Mouse (Mus musculus): Measurements from ENCODE around the gene Gm42906. TPM values are rescaled to one million over a fixed set of nuclear protein-coding genes. Genes with fewer than 3 reads are reported as not detected.
A peak's percentile ranks its signal among the peaks of the same experiment; 100 is the strongest.

The Gm42906 gene
- polyA plus RNA-seq, 1 experiment from 2014 or later: not detected

DNA sequence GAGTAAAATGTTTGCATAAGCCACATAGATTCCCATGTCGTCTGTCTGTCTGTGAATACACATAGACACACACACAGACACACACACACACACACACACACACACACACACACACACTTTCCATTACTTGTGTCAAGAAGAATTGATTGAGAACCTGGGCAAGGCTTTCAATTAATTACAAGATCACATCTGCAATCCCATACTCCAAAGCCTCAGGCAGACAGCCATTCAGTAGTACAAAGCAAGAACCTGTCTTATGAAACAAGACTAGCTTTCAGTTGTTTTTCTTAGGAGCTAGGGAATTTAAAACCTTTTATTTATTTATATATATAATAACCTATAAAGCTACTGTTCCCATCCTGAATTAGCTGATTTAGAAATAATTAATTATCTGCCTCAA is 78.3 kb downstream of the Gm42906 start:
- H3K4me2 ChIP-seq (replicated peaks; ENCODE audit: low read depth, low read length): no peak overlapping the region
- no peaks in the 10 kb centered on the region for H3K36me3 ChIP-seq (ENCODE audit: control insufficient read depth, insufficient read depth, low read length)
- no peaks in the 10 kb centered on the region for H3K27me3 ChIP-seq (ENCODE audit: control insufficient read depth, insufficient read depth, low read length)
- no peak overlapping the region for H3K9ac ChIP-seq (ENCODE audit: low read depth, low read length)
- 96% methylated on average over 1 of the region's 1 CpGs for WGBS
- no peaks in the 10 kb centered on the region for H3K4me1 ChIP-seq (replicated peaks; ENCODE audit: control insufficient read depth, insufficient read depth, low read length)
- ATAC-seq (ENCODE audit: low FRiP score) (no peak), DNase-seq (ENCODE audit: low spot score) (no peak)
- H3K9me3 ChIP-seq (ENCODE audit: control insufficient read depth, low read length): no peaks in the 10 kb centered on the region
- no peak overlapping the region for H3K4me3 ChIP-seq (ENCODE audit: low read depth, low read length)
- no peak overlapping the region for H3K27ac ChIP-seq (ENCODE audit: low read depth, low read length)

- H3K27me3 ChIP-seq (ENCODE audit: control insufficient read depth, insufficient read depth, low read length): no peaks in the 10 kb centered on the region
- H3K27ac ChIP-seq (ENCODE audit: low read depth, low read length): no peak overlapping the region
- no peak overlapping the region for H3K4me3 ChIP-seq (ENCODE audit: low read depth, low read length)
- ATAC-seq (ENCODE audit: low FRiP score) (no peak), DNase-seq (ENCODE audit: low spot score) (no peak)
- H3K9me3 ChIP-seq (ENCODE audit: control insufficient read depth, low read length): no peaks in the 10 kb centered on the region
- H3K4me1 ChIP-seq (replicated peaks; ENCODE audit: control insufficient read depth, insufficient read depth, low read length): no peaks in the 10 kb centered on the region
- no peaks in the 10 kb centered on the region for H3K36me3 ChIP-seq (ENCODE audit: control insufficient read depth, insufficient read depth, low read length)
- H3K9ac ChIP-seq (ENCODE audit: low read depth, low read length): no peak overlapping the region
- WGBS: 77% methylated on average over 3 of the region's 3 CpGs
- no peak overlapping the region for H3K4me2 ChIP-seq (replicated peaks; ENCODE audit: low read depth, low read length)
Measured at GRCm38 (mm10) chr5:151348418-151348817, 79.5 kb downstream of the Gm42906 start.

GRCm38 (mm10) chr5:151346626-151347025 is 81.3 kb downstream of the Gm42906 start:
- H3K9ac ChIP-seq (ENCODE audit: low read depth, low read length): no peak overlapping the region
- no peaks in the 10 kb centered on the region for H3K27me3 ChIP-seq (ENCODE audit: control insufficient read depth, insufficient read depth, low read length)
- DNase-seq (ENCODE audit: low spot score) (no peak), ATAC-seq (ENCODE audit: low FRiP score) (no peak)
- no peaks in the 10 kb centered on the region for H3K4me1 ChIP-seq (replicated peaks; ENCODE audit: control insufficient read depth, insufficient read depth, low read length)
- H3K9me3 ChIP-seq (ENCODE audit: control insufficient read depth, low read length): no peaks in the 10 kb centered on the region
- no peak overlapping the region for H3K4me2 ChIP-seq (replicated peaks; ENCODE audit: low read depth, low read length)
- WGBS: 92% methylated on average over 8 of the region's 8 CpGs
- H3K27ac ChIP-seq (ENCODE audit: low read depth, low read length): no peak overlapping the region
- H3K4me3 ChIP-seq (ENCODE audit: low read depth, low read length): no peak overlapping the region
- H3K36me3 ChIP-seq (ENCODE audit: control insufficient read depth, insufficient read depth, low read length): no peaks in the 10 kb centered on the region

- Histone ChIP-seq H3K9me3 (ENCODE audit: control insufficient read depth, low read length) (no peaks in the 10 kb centered on the region), H3K4me2 (replicated peaks; ENCODE audit: low read depth, low read length) (no peak overlapping the region), H3K27ac (ENCODE audit: low read depth, low read length) (no peak overlapping the region), H3K27me3 (ENCODE audit: control insufficient read depth, insufficient read depth, low read length) (no peaks in the 10 kb centered on the region), H3K4me3 (ENCODE audit: low read depth, low read length) (no peak overlapping the region), H3K4me1 (replicated peaks; ENCODE audit: control insufficient read depth, insufficient read depth, low read length) (no peaks in the 10 kb centered on the region), H3K9ac (ENCODE audit: low read depth, low read length) (no peak overlapping the region), H3K36me3 (ENCODE audit: control insufficient read depth, insufficient read depth, low read length) (no peaks in the 10 kb centered on the region)
- 83% methylated on average over 4 of the region's 4 CpGs for WGBS
- DNase-seq (ENCODE audit: low spot score) (no peak), ATAC-seq (ENCODE audit: low FRiP score) (no peak)
Measured at GRCm38 (mm10) chr5:151344737-151345136, 83.2 kb downstream of the Gm42906 start.

DNA sequence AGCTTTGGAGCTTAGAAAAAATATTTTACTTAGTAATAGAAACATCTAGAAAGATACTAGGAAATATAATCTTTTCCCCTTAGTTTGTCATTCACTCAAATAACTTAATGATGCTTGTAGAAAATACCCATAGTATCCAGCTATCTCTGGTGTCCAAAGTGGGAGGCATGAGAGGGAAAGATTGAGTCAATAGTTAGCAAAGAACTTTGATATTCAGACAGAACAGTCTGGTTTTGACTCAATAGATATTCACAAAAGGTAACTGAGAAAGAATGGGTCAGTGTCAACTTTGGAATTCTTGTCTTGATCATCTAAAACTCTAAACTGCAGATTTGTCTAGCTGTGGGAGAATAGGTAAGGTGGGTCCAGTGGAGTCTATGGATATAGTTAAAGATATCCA is 94.3 kb downstream of the Gm42906 start:
- ATAC-seq (ENCODE audit: low FRiP score) (no peak), DNase-seq (ENCODE audit: low spot score) (no peak)
- H3K4me1 ChIP-seq (replicated peaks; ENCODE audit: control insufficient read depth, insufficient read depth, low read length): no peaks in the 10 kb centered on the region
- no peak overlapping the region for H3K9ac ChIP-seq (ENCODE audit: low read depth, low read length)
- H3K4me3 ChIP-seq (ENCODE audit: low read depth, low read length): no peak overlapping the region
- H3K4me2 ChIP-seq (replicated peaks; ENCODE audit: low read depth, low read length): no peak overlapping the region
- H3K36me3 ChIP-seq (ENCODE audit: control insufficient read depth, insufficient read depth, low read length): no peaks in the 10 kb centered on the region
- H3K27ac ChIP-seq (ENCODE audit: low read depth, low read length): no peak overlapping the region
- H3K9me3 ChIP-seq (ENCODE audit: control insufficient read depth, low read length): no peaks in the 10 kb centered on the region
- H3K27me3 ChIP-seq (ENCODE audit: control insufficient read depth, insufficient read depth, low read length): no peaks in the 10 kb centered on the region

- Histone ChIP-seq H3K4me1 (replicated peaks; ENCODE audit: control insufficient read depth, insufficient read depth, low read length) (no peaks in the 10 kb centered on the region), H3K36me3 (ENCODE audit: control insufficient read depth, insufficient read depth, low read length) (no peaks in the 10 kb centered on the region), H3K9ac (ENCODE audit: low read depth, low read length) (no peak overlapping the region), H3K27me3 (ENCODE audit: control insufficient read depth, insufficient read depth, low read length) (no peaks in the 10 kb centered on the region), H3K9me3 (ENCODE audit: control insufficient read depth, low read length) (no peaks in the 10 kb centered on the region), H3K4me3 (ENCODE audit: low read depth, low read length) (no peak overlapping the region), H3K27ac (ENCODE audit: low read depth, low read length) (no peak overlapping the region), H3K4me2 (replicated peaks; ENCODE audit: low read depth, low read length) (no peak overlapping the region)
- ATAC-seq (ENCODE audit: low FRiP score) (no peak), DNase-seq (ENCODE audit: low spot score) (no peak)
Measured at GRCm38 (mm10) chr5:151333191-151333594, 94.8 kb downstream of the Gm42906 start.

DNA sequence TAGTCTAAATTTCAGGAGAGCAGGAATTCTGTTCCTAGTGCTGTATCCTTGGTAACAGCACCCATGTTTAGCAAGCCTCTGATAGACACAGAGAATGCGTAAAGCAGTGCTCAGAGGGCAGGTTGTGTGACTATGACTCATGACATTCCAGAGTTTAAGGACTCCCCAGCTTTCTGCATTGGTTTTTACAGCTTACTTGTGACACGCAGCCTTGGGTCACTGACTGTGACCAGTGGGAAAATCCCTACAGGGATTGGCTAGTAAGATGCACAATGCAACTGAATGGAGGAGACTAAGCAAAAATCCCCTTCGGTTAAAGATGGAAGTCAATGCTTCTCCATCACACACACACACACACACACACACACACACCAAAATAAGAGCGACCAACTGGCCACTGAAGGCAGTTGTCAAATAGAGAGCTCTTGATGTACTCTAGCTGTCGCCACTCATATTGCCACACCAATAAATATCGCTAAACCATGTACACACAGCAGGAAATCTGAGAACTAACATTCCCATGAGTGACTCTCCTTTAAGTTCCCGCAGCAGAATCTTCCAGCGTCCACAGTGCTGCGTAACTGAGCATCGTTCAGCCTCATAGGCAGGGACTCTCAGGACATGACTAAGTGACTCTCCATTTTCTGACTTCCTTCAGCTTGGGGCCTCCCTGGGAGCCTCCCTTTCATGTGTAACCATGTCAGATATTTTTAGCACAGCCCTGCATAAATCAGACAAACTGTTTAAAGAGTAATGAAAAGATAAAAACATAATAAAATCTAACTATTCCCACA is 112.0 kb downstream of the Gm42906 start:
- 73% methylated on average over 10 of the region's 10 CpGs for WGBS
- Histone ChIP-seq H3K4me3 (ENCODE audit: low read depth, low read length) (no peak overlapping the region), H3K36me3 (ENCODE audit: control insufficient read depth, insufficient read depth, low read length) (no peaks in the 10 kb centered on the region), H3K27ac (ENCODE audit: low read depth, low read length) (no peak overlapping the region), H3K9me3 (ENCODE audit: control insufficient read depth, low read length) (no peaks in the 10 kb centered on the region), H3K4me1 (replicated peaks; ENCODE audit: control insufficient read depth, insufficient read depth, low read length) (no peaks in the 10 kb centered on the region), H3K9ac (ENCODE audit: low read depth, low read length) (no peak overlapping the region), H3K4me2 (replicated peaks; ENCODE audit: low read depth, low read length) (no peak overlapping the region), H3K27me3 (ENCODE audit: control insufficient read depth, insufficient read depth, low read length) (no peaks in the 10 kb centered on the region)
- DNase-seq (ENCODE audit: low spot score) (peak; percentile 3), ATAC-seq (ENCODE audit: low FRiP score) (no peak)

GRCm38 (mm10) chr5:151300286-151300685 is 127.7 kb downstream of the Gm42906 start:
- H3K4me1 ChIP-seq (replicated peaks; ENCODE audit: control insufficient read depth, insufficient read depth, low read length): no peaks in the 10 kb centered on the region
- no peak for DNase-seq (ENCODE audit: low spot score)
- H3K4me2 ChIP-seq (replicated peaks; ENCODE audit: low read depth, low read length): no peak overlapping the region
- no peak overlapping the region for H3K9ac ChIP-seq (ENCODE audit: low read depth, low read length)
- H3K9me3 ChIP-seq (ENCODE audit: control insufficient read depth, low read length): no peaks in the 10 kb centered on the region
- WGBS: 78% methylated on average over 2 of the region's 2 CpGs
- no peak overlapping the region for H3K4me3 ChIP-seq (ENCODE audit: low read depth, low read length)
- H3K27me3 ChIP-seq (ENCODE audit: control insufficient read depth, insufficient read depth, low read length): no peaks in the 10 kb centered on the region
- no peak overlapping the region for H3K27ac ChIP-seq (ENCODE audit: low read depth, low read length)
- no peak for ATAC-seq (ENCODE audit: low FRiP score)
- no peaks in the 10 kb centered on the region for H3K36me3 ChIP-seq (ENCODE audit: control insufficient read depth, insufficient read depth, low read length)

DNA sequence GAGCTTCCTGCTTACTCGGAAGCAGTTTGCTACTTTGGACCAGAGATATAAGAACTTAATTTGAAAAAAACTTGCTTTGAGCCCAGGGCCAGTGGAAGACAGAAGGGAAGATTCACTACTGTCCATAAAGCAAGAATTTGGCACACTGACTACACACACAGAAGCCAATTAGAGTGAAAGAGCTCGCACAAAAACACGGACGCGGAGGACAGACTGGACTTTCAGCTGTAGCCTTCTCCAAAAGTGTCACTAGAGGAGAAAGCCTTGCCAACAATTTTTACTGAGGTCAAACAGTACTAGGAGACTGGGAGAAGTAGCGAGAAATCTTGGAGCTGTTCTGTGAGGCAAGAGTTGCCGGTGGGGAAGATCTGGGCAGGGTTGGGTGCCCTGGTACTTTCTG is 128.4 kb downstream of the Gm42906 start:
- H3K9ac ChIP-seq (ENCODE audit: low read depth, low read length): no peak overlapping the region
- H3K27me3 ChIP-seq (ENCODE audit: control insufficient read depth, insufficient read depth, low read length): no peaks in the 10 kb centered on the region
- no peak for ATAC-seq (ENCODE audit: low FRiP score)
- DNase-seq (ENCODE audit: low spot score): no peak
- H3K36me3 ChIP-seq (ENCODE audit: control insufficient read depth, insufficient read depth, low read length): no peaks in the 10 kb centered on the region
- no peak overlapping the region for H3K4me3 ChIP-seq (ENCODE audit: low read depth, low read length)
- H3K27ac ChIP-seq (ENCODE audit: low read depth, low read length): no peak overlapping the region
- no peaks in the 10 kb centered on the region for H3K4me1 ChIP-seq (replicated peaks; ENCODE audit: control insufficient read depth, insufficient read depth, low read length)
- H3K4me2 ChIP-seq (replicated peaks; ENCODE audit: low read depth, low read length): no peak overlapping the region
- 91% methylated on average over 7 of the region's 7 CpGs for WGBS
- no peaks in the 10 kb centered on the region for H3K9me3 ChIP-seq (ENCODE audit: control insufficient read depth, low read length)

Measured in hindbrain, embryonic 11.5 days (tissue).